Mouse (Mus musculus) c-Kit-positive CD71-positive TER-119-negative erythroid progenitor cells, embryonic 14.5 days (primary cell): ENCODE measurements at regions not wholly inside any gene's neighbourhood (a gene's known extent, or its start where the extent isn't known, plus 50 kb on each side); places are given as distances from the start of the nearest gene placed in this dataset.

ENCODE experiments used
- DNase-seq: peaks from one replicate; pipeline ENCODE4 v3.0.0-alpha.2; 2013; ENCODE audit warnings: low read depth

- DNase-seq, result no peak
Observed at GRCm38 (mm10) chr2:30525295-30525694, 51.3 kb upstream of the Ier5l start.

- DNase-seq, result no peak
Observed at GRCm38 (mm10) chr2:30525831-30526230, 51.8 kb upstream of the Ier5l start.

GRCm38 (mm10) chr2:30527495-30527894 is 53.5 kb upstream of the Ier5l start:
- DNase-seq, result no peak

- DNase-seq, result no peak
Observed at GRCm38 (mm10) chr2:30532948-30533347, 58.9 kb upstream of the Ier5l start.

GRCm38 (mm10) chr2:30533367-30533766 is 59.3 kb upstream of the Ier5l start:
- no peak for DNase-seq

- no peak for DNase-seq
Observed at GRCm38 (mm10) chr2:30534485-30534884, 60.4 kb upstream of the Cstad start.

GRCm38 (mm10) chr2:30539305-30539704 is 55.5 kb upstream of the Cstad start:
- DNase-seq, result no peak

- DNase-seq, result no peak
Observed at GRCm38 (mm10) chr2:30541541-30541940, 53.3 kb upstream of the Cstad start.

GRCm38 (mm10) chr2:30544782-30545435 is 49.9 kb upstream of the Cstad start:
- DNase-seq, result peak; percentile 79
